Mouse (Mus musculus) mammary gland, adult 2 months (tissue): ENCODE data around the gene Timm10. TPM values are rescaled to one million over a fixed set of nuclear protein-coding genes. Genes with fewer than 3 reads are reported as not detected.

Source experiments
- polyA plus RNA-seq: library from polyadenylated mRNA; depleted of rRNA; stranded (reverse); fragments of >200 nt; gene quantifications from 2 replicates; pipeline ENCODE4 v1.2.3, GENCODE M21; 2012; ENCODE audit warnings: low replicate concordance; rRNA removed

Gene Timm10
- 22.0 and 45.6 TPM in 2 replicates for polyA plus RNA-seq

DNA sequence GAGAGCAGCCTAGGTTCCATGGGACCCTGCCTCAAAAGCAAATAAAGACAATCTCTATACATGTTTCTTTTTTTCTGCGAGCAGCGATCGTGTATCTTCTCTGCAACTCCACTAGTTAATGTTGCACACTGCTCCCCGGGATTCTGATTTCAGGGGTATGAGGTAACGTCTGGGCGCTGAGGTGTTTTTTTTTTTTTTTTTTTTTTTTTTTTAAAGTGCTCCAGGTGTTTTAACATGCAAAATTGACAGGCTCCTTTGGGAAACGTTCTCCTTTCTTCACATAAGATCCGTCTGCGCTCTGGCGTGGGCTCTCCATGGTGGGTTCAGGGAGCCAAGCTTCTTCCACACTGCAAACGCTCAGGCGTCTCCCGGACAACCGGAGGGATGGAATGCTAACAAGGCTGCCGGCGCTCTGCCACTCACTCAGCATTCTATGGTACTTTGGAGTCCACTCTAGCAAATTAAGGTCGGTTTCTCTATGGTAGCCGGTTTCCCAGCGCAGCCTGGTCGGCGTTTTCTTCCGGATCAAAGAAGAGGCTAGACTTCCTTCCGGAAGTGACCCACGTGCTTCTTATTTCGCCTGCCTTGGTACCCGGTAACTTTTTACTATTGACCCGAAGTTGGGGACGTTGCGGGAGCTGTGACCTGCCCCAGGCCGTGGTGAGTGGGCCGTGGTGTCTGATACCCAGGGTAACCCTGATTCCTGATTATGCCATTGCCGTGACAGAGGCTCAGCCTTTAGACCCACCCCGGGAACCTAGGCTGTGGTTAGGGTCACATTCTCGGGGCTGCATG, at the start of gene Timm10:
TSS of gene Timm10 (plus strand) at position 510 of the 795 bp plus-strand sequence.

DNA sequence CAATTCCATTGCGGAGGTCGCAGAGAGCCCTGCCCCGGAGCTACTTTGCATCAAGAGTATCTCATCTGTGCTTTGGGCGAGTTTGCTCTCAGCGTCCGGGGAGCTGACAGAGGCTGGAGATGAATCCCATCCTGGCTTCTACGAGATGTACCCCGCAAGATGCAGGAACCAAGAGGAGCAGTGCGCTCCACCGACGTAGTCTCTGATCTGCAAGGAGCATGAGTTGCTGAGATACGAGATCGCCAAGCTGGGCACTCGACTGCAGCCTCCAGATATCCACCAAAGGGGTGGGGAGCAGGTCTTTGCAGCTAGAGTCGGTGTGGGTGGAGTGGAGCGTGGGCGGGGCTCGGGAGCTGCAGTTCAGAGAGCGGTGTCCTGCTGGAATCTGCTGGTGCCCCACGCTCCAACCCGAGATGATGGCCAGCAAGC, 28.3 kb upstream of the Timm10 start, which contains the start of gene Ube2l6:
TSS of gene Ube2l6 (plus strand) at position 336 of the 429 bp plus-strand sequence.

GRCm38 (mm10) chr2:84822552-84822951, 4.2 kb upstream of the Timm10 start, which contains the start of gene Smtnl1:
Gene Smtnl1 (minus strand): TSS chr2:84822652.

GRCm38 (mm10) chr2:84838593-84838949, 11.8 kb downstream of the Timm10 start, which contains the start of gene Slc43a1:
Gene Slc43a1 (plus strand): TSS chr2:84838850.

Other genes starting within 250 kb of the Timm10 start
- 27.4 and 52.9 TPM in 2 replicates for gene Ctnnd1, start 176.2 kb upstream of the Timm10 start, polyA plus RNA-seq
- gene Btbd18, start 167.9 kb upstream of the Timm10 start, polyA plus RNA-seq: not detected in 2 replicates
- 29.8 and 68.7 TPM in 2 replicates for gene Selenoh, start 156.2 kb upstream of the Timm10 start, polyA plus RNA-seq
- not detected in 2 replicates for gene Gm28635, start 149.0 kb upstream of the Timm10 start, polyA plus RNA-seq
- 8.2 and 8.9 TPM in 2 replicates for gene Med19, start 148.6 kb upstream of the Timm10 start, polyA plus RNA-seq
- gene Tmx2, start 147.9 kb upstream of the Timm10 start, polyA plus RNA-seq: 50.7 and 78.8 TPM in 2 replicates
- 40.8 and 51.4 TPM in 2 replicates for gene Zdhhc5, start 111.8 kb upstream of the Timm10 start, polyA plus RNA-seq
- 8.7 and 13.1 TPM in 2 replicates for gene Clp1, start 99.6 kb upstream of the Timm10 start, polyA plus RNA-seq
- gene Ypel4, start 92.9 kb upstream of the Timm10 start, polyA plus RNA-seq: 9.9 and 12.8 TPM in 2 replicates
- gene Gm19426, start 83.3 kb upstream of the Timm10 start, polyA plus RNA-seq: 2.1 and 3.1 TPM in 2 replicates
- gene Serping1, start 51.6 kb upstream of the Timm10 start, polyA plus RNA-seq: 611 and 890 TPM in 2 replicates
- gene Ube2l6, start 28.2 kb upstream of the Timm10 start, polyA plus RNA-seq: 26.8 and 39.4 TPM in 2 replicates
- gene Smtnl1, start 4.3 kb upstream of the Timm10 start, polyA plus RNA-seq: 8.6 TPM in 1 of 2 replicates, not detected in the other
- 51.6 and 66.7 TPM in 2 replicates for gene Slc43a1, start 11.9 kb downstream of the Timm10 start, polyA plus RNA-seq
- 11.3 and 38.0 TPM in 2 replicates for gene Rtn4rl2, start 59.7 kb downstream of the Timm10 start, polyA plus RNA-seq
- gene Slc43a3, start 109.6 kb downstream of the Timm10 start, polyA plus RNA-seq: 51.9 and 120 TPM in 2 replicates
- 0.33 and 0.89 TPM in 2 replicates for gene Prg2, start 153.5 kb downstream of the Timm10 start, polyA plus RNA-seq
- gene Prg3, start 161.2 kb downstream of the Timm10 start, polyA plus RNA-seq: 0.70 and 0.90 TPM in 2 replicates
- 87.5 and 150 TPM in 2 replicates for gene Ssrp1, start 210.2 kb downstream of the Timm10 start, polyA plus RNA-seq
- 0.49 and 1.2 TPM in 2 replicates for gene P2rx3, start 210.5 kb downstream of the Timm10 start, polyA plus RNA-seq
- 113 and 200 TPM in 2 replicates for gene Tnks1bp1, start 221.0 kb downstream of the Timm10 start, polyA plus RNA-seq